Mouse (Mus musculus) embryonic facial prominence, embryonic 10.5 days (tissue): ENCODE results near the gene Fbxl16. TPM values are rescaled to one million over a fixed set of nuclear protein-coding genes. Genes with fewer than 3 reads are reported as not detected.

ENCODE experiments used
- DNase-seq: peaks from one replicate; pipeline ENCODE4 v3.0.0-alpha.2; 2017; ENCODE audit warnings: low spot score
- H3K27ac ChIP-seq: fragments of 300-500 bp; sonication (generic); replicated peaks from 2 replicates; pipeline ENCODE4 v1.5.1; 2016; ENCODE audit warnings: mild to moderate bottlenecking
- H3K27me3 ChIP-seq: fragments of 300-500 bp; sonication (generic); replicated peaks from 2 replicates; pipeline ENCODE4 v1.6.1; 2016; ENCODE audit warnings: low read depth, mild to moderate bottlenecking; ENCODE audit not compliant: poor library complexity, severe bottlenecking
- H3K36me3 ChIP-seq: fragments of 300-500 bp; sonication (generic); replicated peaks from 2 replicates; pipeline ENCODE4 v1.6.1; 2016; ENCODE audit warnings: mild to moderate bottlenecking, moderate library complexity
- H3K4me1 ChIP-seq: fragments of 300-500 bp; sonication (generic); 2 replicates; pipeline ENCODE4 v1.6.1; 2016
- H3K4me3 ChIP-seq: fragments of 300-500 bp; sonication (generic); 2 replicates; pipeline ENCODE4 v1.5.1; 2016; ENCODE audit warnings: mild to moderate bottlenecking, moderate library complexity
- H3K9me3 ChIP-seq: fragments of 300-500 bp; sonication (generic); 2 replicates; pipeline ENCODE4 v1.6.1; 2016; ENCODE audit warnings: mild to moderate bottlenecking
- WGBS: fragments of 180-500 bp; shearing (Covaris S2); methylation state at CpG from one replicate; pipeline ENCODE4 v1.1.7; 2016; 5-methylcytosine and 5-hydroxymethylcytosine counted together
- microRNA-seq: library from miRNA; unstranded; fragments of <30 nt; microRNA quantifications from one replicate; pipeline ENCODE4, GENCODE M21; 2017
- polyA plus RNA-seq: library from polyadenylated mRNA; unstranded; fragments of >200 nt; fragmentation: Nextera tagmentation; extraction: Ambion mirVana; gene quantifications from 2 replicates; pipeline ENCODE4 v1.2.1, GENCODE M21; 2016

Gene Fbxl16
- polyA plus RNA-seq, 1 experiment from 2014 or later: 5.0 TPM

GRCm38 (mm10) chr17:25865288-25865687 lies 56.4 kb downstream of the Fbxl16 start:
- Histone ChIP-seq H3K4me3 (no peak overlapping the region), H3K36me3 (peaks cover 4% of the 10 kb centered on the region; the same call in 1 of the 2 replicates), H3K27ac (no peak overlapping the region), H3K9me3 (no peaks in the 10 kb centered on the region), H3K27me3 (no peaks in the 10 kb centered on the region), H3K4me1 (peaks cover 43% of the 10 kb centered on the region)
- no peak for DNase-seq
- WGBS: 89% methylated on average over 11 of the region's 11 CpGs

- Histone ChIP-seq H3K36me3 (peaks cover 4% of the 10 kb centered on the region; the same call in 1 of the 2 replicates), H3K4me1 (peaks cover 34% of the 10 kb centered on the region), H3K9me3 (no peaks in the 10 kb centered on the region), H3K4me3 (no peak overlapping the region), H3K27ac (no peak overlapping the region), H3K27me3 (no peaks in the 10 kb centered on the region)
- DNase-seq: no peak
- 90% methylated on average over 3 of the region's 3 CpGs for WGBS
Observed at GRCm38 (mm10) chr17:25866172-25866571, 57.3 kb downstream of the Fbxl16 start.

- Histone ChIP-seq H3K27ac (no peak overlapping the region; the same call in 1 of the 2 replicates), H3K36me3 (peaks cover 4% of the 10 kb centered on the region; the same call in 1 of the 2 replicates), H3K4me3 (peak overlapping the region; percentile 92), H3K27me3 (no peaks in the 10 kb centered on the region), H3K4me1 (peaks cover 25% of the 10 kb centered on the region), H3K9me3 (no peaks in the 10 kb centered on the region)
- no peak for DNase-seq
- WGBS: 15% methylated on average over 7 of the region's 7 CpGs
Observed at GRCm38 (mm10) chr17:25867509-25867835, 58.6 kb downstream of the Fbxl16 start.

GRCm38 (mm10) chr17:25867836-25868600 lies 59.1 kb downstream of the Fbxl16 start:
- peak overlapping the region; percentile 80 for H3K27ac ChIP-seq
- 1% methylated on average over 42 of the region's 42 CpGs for WGBS

GRCm38 (mm10) chr17:25868601-25869191 lies 59.8 kb downstream of the Fbxl16 start, which contains the start of gene Mcrip2:
Gene Mcrip2, minus strand, starts transcription at chr17:25868764.
- WGBS: under 1% methylated on average over 24 of the region's 24 CpGs
- Histone ChIP-seq H3K36me3 (peaks cover 4% of the 10 kb centered on the region; the same call in 1 of the 2 replicates), H3K9me3 (no peaks in the 10 kb centered on the region), H3K27ac (peak within 1 kb of the TSS; percentile 80), H3K27me3 (no peaks in the 10 kb centered on the region), H3K4me3 (peak within 1 kb of the TSS; percentile 92), H3K4me1 (peaks cover 33% of the 10 kb centered on the region)
- DNase-seq: peak; percentile 85

More at GRCm38 (mm10) chr17:25867836-25868600, 59.1 kb downstream of the Fbxl16 start:
- Histone ChIP-seq H3K27me3 (no peaks in the 10 kb centered on the region), H3K36me3 (peaks cover 4% of the 10 kb centered on the region; the same call in 1 of the 2 replicates), H3K4me1 (peaks cover 30% of the 10 kb centered on the region), H3K9me3 (no peaks in the 10 kb centered on the region), H3K4me3 (peak overlapping the region; percentile 92)
- peak; percentile 73 for DNase-seq

GRCm38 (mm10) chr17:25869498-25869897 lies 60.6 kb downstream of the Fbxl16 start:
- Histone ChIP-seq H3K4me1 (peaks cover 41% of the 10 kb centered on the region), H3K4me3 (0 out of 2 replicates have a peak overlapping the region, but pooled peaks have one; percentile 6), H3K36me3 (no peaks in the 10 kb centered on the region), H3K27ac (no peak overlapping the region), H3K27me3 (no peaks in the 10 kb centered on the region), H3K9me3 (no peaks in the 10 kb centered on the region)
- WGBS: 87% methylated on average over 8 of the region's 8 CpGs
- DNase-seq: no peak

- no peaks in the 10 kb centered on the region for H3K36me3 ChIP-seq
- H3K4me3 ChIP-seq: no peak overlapping the region
- H3K27ac ChIP-seq: no peak overlapping the region
- H3K9me3 ChIP-seq: no peaks in the 10 kb centered on the region
- no peak for DNase-seq
- 91% methylated on average over 2 of the region's 2 CpGs for WGBS
- no peaks in the 10 kb centered on the region for H3K27me3 ChIP-seq
- H3K4me1 ChIP-seq: peaks cover 41% of the 10 kb centered on the region
Observed at GRCm38 (mm10) chr17:25869954-25870353, 61.1 kb downstream of the Fbxl16 start.

Small RNAs within 50 kb of the gene (microRNA-seq; reads per million reads assigned to microRNA genes)
- 0.91 reads per million for gene Mir3082
- gene Mir6966: not detected

Other genes starting within 250 kb of the Fbxl16 start
- 12.5 and 13.1 TPM in 2 replicates for gene Sox8, start 238.4 kb upstream of the Fbxl16 start, polyA plus RNA-seq
- 26.3 and 26.6 TPM in 2 replicates for gene Lmf1, start 230.0 kb upstream of the Fbxl16 start, polyA plus RNA-seq
- 1.8 and 2.5 TPM in 2 replicates for gene Gng13, start 91.9 kb upstream of the Fbxl16 start, polyA plus RNA-seq
- 60.7 and 66.2 TPM in 2 replicates for gene Chtf18, start 81.7 kb upstream of the Fbxl16 start, polyA plus RNA-seq
- gene Rpusd1, start 81.4 kb upstream of the Fbxl16 start, polyA plus RNA-seq: 23.7 and 25.5 TPM in 2 replicates
- 0.11 TPM in 1 of 2 replicates, not detected in the other for gene Mslnl, start 73.0 kb upstream of the Fbxl16 start, polyA plus RNA-seq
- gene Msln, start 54.7 kb upstream of the Fbxl16 start, polyA plus RNA-seq: 0.55 and 0.65 TPM in 2 replicates
- 23.9 and 25.9 TPM in 2 replicates for gene Narfl, start 35.3 kb upstream of the Fbxl16 start, polyA plus RNA-seq
- 59.9 and 69.1 TPM in 2 replicates for gene Haghl, start 23.4 kb upstream of the Fbxl16 start, polyA plus RNA-seq
- 0.62 and 1.2 TPM in 2 replicates for gene Ccdc78, start 22.5 kb upstream of the Fbxl16 start, polyA plus RNA-seq
- gene Fam173a, start 16.2 kb upstream of the Fbxl16 start, polyA plus RNA-seq: 62.3 and 67.8 TPM in 2 replicates
- 0.95 and 1.0 TPM in 2 replicates for gene AC134908.4, start 13.4 kb upstream of the Fbxl16 start, polyA plus RNA-seq
- gene Metrn, start 11.9 kb upstream of the Fbxl16 start, polyA plus RNA-seq: 118 and 137 TPM in 2 replicates
- gene Wdr24, start 14.5 kb downstream of the Fbxl16 start, polyA plus RNA-seq: 31.0 and 31.4 TPM in 2 replicates
- gene Jmjd8, start 19.8 kb downstream of the Fbxl16 start, polyA plus RNA-seq: 50.5 and 55.1 TPM in 2 replicates
- 396 and 400 TPM in 2 replicates for gene Stub1, start 24.3 kb downstream of the Fbxl16 start, polyA plus RNA-seq
- 1.2 and 1.4 TPM in 2 replicates for gene Rhbdl1, start 28.2 kb downstream of the Fbxl16 start, polyA plus RNA-seq
- 0.92 and 1.4 TPM in 2 replicates for gene Gm20683, start 32.7 kb downstream of the Fbxl16 start, polyA plus RNA-seq
- gene Rhot2, start 35.8 kb downstream of the Fbxl16 start, polyA plus RNA-seq: 26.3 and 27.2 TPM in 2 replicates
- 53.8 and 56.1 TPM in 2 replicates for gene Wdr90, start 52.4 kb downstream of the Fbxl16 start, polyA plus RNA-seq
- 17.3 and 20.2 TPM in 2 replicates for gene Mcrip2, start 59.7 kb downstream of the Fbxl16 start, polyA plus RNA-seq
- gene Mettl26, start 66.0 kb downstream of the Fbxl16 start, polyA plus RNA-seq: 68.1 and 69.8 TPM in 2 replicates
- gene Wfikkn1, start 71.8 kb downstream of the Fbxl16 start, polyA plus RNA-seq: 7.8 and 12.6 TPM in 2 replicates
- 30.9 and 34.0 TPM in 2 replicates for gene Rab40c, start 110.6 kb downstream of the Fbxl16 start, polyA plus RNA-seq
- gene Pigq, start 135.9 kb downstream of the Fbxl16 start, polyA plus RNA-seq: 62.9 and 69.3 TPM in 2 replicates
- 0.88 TPM in 1 of 2 replicates, not detected in the other for gene Nhlrc4, start 135.9 kb downstream of the Fbxl16 start, polyA plus RNA-seq
- gene A930017K11Rik, start 143.5 kb downstream of the Fbxl16 start, polyA plus RNA-seq: 0.35 and 0.36 TPM in 2 replicates
- gene Capn15, start 176.7 kb downstream of the Fbxl16 start, polyA plus RNA-seq: 34.3 and 40.1 TPM in 2 replicates